Mouse (Mus musculus): Measurements from ENCODE around the gene Spred2. TPM values are rescaled to one million over a fixed set of nuclear protein-coding genes. Genes with fewer than 3 reads are reported as not detected.
"Not testable (repeated sequence)": the region's sequence is repeated elsewhere in the genome, so short reads cannot be mapped to it uniquely, and the experiment has no call there.

The Spred2 gene
- polyA plus RNA-seq, 1 experiment from 2014 or later, result 4.1 TPM

DNA sequence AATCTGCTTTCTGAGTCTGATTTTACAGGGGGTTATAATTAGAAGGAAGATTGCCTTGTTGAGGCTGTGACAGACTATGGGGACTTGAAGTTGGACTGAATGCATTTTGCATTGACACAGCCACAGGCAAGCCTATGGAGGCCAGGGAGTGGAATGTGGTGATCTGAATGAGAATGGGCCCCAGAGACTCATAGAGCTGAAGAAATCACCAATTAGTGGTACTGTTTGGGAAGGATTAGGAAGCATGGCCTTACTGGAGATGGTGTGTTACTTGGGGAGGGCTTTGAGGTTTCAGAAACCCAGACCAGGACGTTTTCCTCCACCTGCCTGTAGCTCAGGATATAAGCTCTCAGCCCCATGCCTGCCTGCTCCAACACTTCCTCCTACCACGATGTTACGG is 135.6 kb downstream of the Spred2 start:
- Histone ChIP-seq H3K27ac (replicated peaks in 1 of 2; ENCODE audit: control insufficient read depth in 1 of 2, insufficient read depth in 1 of 2, low read depth in 2 of 2, low read length in 2 of 2) (no peak overlapping the region), H3K9me3 (ENCODE audit: control insufficient read depth, low read length) (0 out of 2 replicates have a peak, but pooled peaks cover 2% of the 10 kb centered on the region), H3K4me2 (ENCODE audit: low read length) (no peak overlapping the region), H3K27me3 (ENCODE audit: control insufficient read depth, insufficient read depth, low read length) (no peaks in the 10 kb centered on the region), H3K36me3 (ENCODE audit: control insufficient read depth, insufficient read depth, low read length) (peaks cover 56% of the 10 kb centered on the region), H3K4me3 (ENCODE audit: control insufficient read depth in 1 of 2, insufficient read depth in 1 of 2, low read depth in 1 of 2, low read length in 2 of 2) (no peak overlapping the region), H3K9ac (ENCODE audit: low read length) (no peak overlapping the region), H3K4me1 (ENCODE audit: control insufficient read depth in 2 of 2, insufficient read depth in 2 of 2, low read length in 2 of 2) (no peaks in the 10 kb centered on the region)
- 85% methylated on average over 3 of the region's 3 CpGs for WGBS
- no peak for ATAC-seq (ENCODE audit: insufficient number of reproducible peaks, insufficient read depth, low FRiP score, low read depth)

DNA sequence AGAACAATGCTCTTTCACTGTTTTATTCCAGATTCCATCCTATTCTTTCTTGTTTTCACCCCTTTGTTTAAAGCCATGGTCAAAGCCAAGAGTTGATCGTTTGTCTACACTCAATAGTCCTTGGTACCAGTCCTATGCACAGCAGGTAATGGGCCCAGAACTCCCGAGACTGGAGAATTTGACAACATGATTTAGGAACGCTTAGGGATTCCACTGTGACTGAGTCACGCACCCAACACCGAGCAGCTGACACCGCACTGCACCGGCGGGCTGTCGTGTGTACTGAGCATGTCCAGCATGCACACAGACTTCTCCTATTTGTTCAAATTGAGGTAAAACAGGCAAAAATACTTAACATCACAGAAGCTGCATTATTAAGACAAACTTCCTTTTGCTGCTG is 138.6 kb downstream of the Spred2 start:
- H3K36me3 ChIP-seq (ENCODE audit: control insufficient read depth, insufficient read depth, low read length), result peaks cover 64% of the 10 kb centered on the region
- WGBS, result 91% methylated on average over 9 of the region's 9 CpGs
- H3K4me1 ChIP-seq (ENCODE audit: control insufficient read depth in 2 of 2, insufficient read depth in 2 of 2, low read length in 2 of 2); H3K27ac ChIP-seq (replicated peaks in 1 of 2; ENCODE audit: control insufficient read depth in 1 of 2, insufficient read depth in 1 of 2, low read depth in 2 of 2, low read length in 2 of 2); ATAC-seq (ENCODE audit: insufficient number of reproducible peaks, insufficient read depth, low FRiP score, low read depth); H3K9me3 ChIP-seq (ENCODE audit: control insufficient read depth, low read length); H3K4me2 ChIP-seq (ENCODE audit: low read length); H3K27me3 ChIP-seq (ENCODE audit: control insufficient read depth, insufficient read depth, low read length); H3K4me3 ChIP-seq (ENCODE audit: control insufficient read depth in 1 of 2, insufficient read depth in 1 of 2, low read depth in 1 of 2, low read length in 2 of 2); H3K9ac ChIP-seq (ENCODE audit: low read length): not testable (repeated sequence)

DNA sequence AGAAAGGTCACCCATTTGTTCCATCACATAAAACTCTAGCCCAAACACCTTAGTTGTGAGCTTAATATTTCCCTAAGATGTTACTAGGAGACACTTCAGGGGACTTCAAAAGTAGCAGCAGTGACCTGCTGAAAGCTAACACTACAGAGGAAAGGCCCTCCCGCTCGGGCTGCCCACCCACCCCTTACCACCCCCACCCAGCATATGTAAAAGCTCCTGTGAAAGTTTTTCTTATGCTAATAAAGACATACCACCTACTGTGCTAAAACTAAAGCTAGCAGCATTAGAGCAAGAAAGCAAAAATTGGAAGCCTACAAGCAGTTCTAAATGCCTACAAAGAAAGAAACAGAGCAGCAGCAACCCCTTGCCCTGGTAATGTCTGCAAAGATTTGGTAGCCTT is 139.9 kb downstream of the Spred2 start:
- not testable (repeated sequence) for H3K9me3 ChIP-seq (ENCODE audit: control insufficient read depth, low read length); H3K27ac ChIP-seq (replicated peaks in 1 of 2; ENCODE audit: control insufficient read depth in 1 of 2, insufficient read depth in 1 of 2, low read depth in 2 of 2, low read length in 2 of 2); H3K4me1 ChIP-seq (ENCODE audit: control insufficient read depth in 2 of 2, insufficient read depth in 2 of 2, low read length in 2 of 2); H3K4me3 ChIP-seq (ENCODE audit: control insufficient read depth in 1 of 2, insufficient read depth in 1 of 2, low read depth in 1 of 2, low read length in 2 of 2); H3K4me2 ChIP-seq (ENCODE audit: low read length); H3K27me3 ChIP-seq (ENCODE audit: control insufficient read depth, insufficient read depth, low read length); H3K9ac ChIP-seq (ENCODE audit: low read length); ATAC-seq (ENCODE audit: insufficient number of reproducible peaks, insufficient read depth, low FRiP score, low read depth)
- 65% methylated on average over 2 of the region's 2 CpGs for WGBS
- peaks cover 64% of the 10 kb centered on the region for H3K36me3 ChIP-seq (ENCODE audit: control insufficient read depth, insufficient read depth, low read length)

DNA sequence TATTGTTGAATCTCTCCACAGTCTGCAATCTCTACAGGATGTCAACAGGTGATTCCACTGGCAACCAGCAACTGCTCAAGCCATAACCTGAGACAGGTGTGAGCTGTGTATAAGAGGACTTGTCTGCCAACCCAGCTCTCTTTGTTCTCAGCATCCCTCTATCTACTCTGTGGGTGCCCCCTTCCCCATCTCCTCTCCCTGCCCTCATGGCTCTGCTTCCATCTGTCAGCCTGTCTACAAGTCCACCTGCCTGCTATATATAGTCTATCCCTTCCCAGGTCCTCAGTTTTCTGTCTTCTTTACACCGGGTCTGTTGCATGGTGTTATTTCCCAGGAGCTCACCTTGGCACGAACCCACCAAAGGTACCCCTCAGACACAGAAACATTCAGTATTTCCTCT is 140.8 kb downstream of the Spred2 start:
- ATAC-seq (ENCODE audit: insufficient number of reproducible peaks, insufficient read depth, low FRiP score, low read depth), result no peak

DNA sequence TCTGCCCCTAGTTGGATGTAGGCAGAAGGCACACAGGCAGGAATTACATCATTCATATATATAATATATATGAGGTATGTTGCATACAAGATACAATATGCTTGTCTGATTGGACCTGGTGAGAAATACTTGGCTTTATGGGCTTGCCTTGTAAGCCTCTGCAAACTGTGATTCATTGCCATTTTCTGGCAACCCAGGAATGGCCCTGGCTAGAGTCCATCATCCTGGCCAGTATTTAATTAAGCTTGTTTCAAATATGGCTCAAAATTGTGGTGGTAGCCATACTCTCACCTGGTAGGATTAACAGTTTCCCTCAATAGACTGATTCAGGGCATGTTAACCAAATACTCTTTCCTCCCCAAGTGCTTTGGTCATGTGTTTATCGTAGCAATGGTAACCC is 141.9 kb downstream of the Spred2 start:
- Histone ChIP-seq H3K36me3 (ENCODE audit: control insufficient read depth, insufficient read depth, low read length) (peaks cover 62% of the 10 kb centered on the region), H3K4me1 (ENCODE audit: control insufficient read depth in 2 of 2, insufficient read depth in 2 of 2, low read length in 2 of 2) (no peaks in the 10 kb centered on the region), H3K4me2 (ENCODE audit: low read length) (no peak overlapping the region), H3K27ac (replicated peaks in 1 of 2; ENCODE audit: control insufficient read depth in 1 of 2, insufficient read depth in 1 of 2, low read depth in 2 of 2, low read length in 2 of 2) (no peak overlapping the region), H3K9me3 (ENCODE audit: control insufficient read depth, low read length) (no peaks in the 10 kb centered on the region), H3K4me3 (ENCODE audit: control insufficient read depth in 1 of 2, insufficient read depth in 1 of 2, low read depth in 1 of 2, low read length in 2 of 2) (no peak overlapping the region), H3K9ac (ENCODE audit: low read length) (no peak overlapping the region), H3K27me3 (ENCODE audit: control insufficient read depth, insufficient read depth, low read length) (no peaks in the 10 kb centered on the region)
- WGBS, result 100% methylated on average over 1 of the region's 1 CpGs
- ATAC-seq (ENCODE audit: insufficient number of reproducible peaks, insufficient read depth, low FRiP score, low read depth), result no peak

More for the DNA sequence above, 140.8 kb downstream of the Spred2 start:
- Histone ChIP-seq H3K36me3 (ENCODE audit: control insufficient read depth, insufficient read depth, low read length) (peaks cover 64% of the 10 kb centered on the region), H3K27me3 (ENCODE audit: control insufficient read depth, insufficient read depth, low read length) (no peaks in the 10 kb centered on the region), H3K27ac (replicated peaks in 1 of 2; ENCODE audit: control insufficient read depth in 1 of 2, insufficient read depth in 1 of 2, low read depth in 2 of 2, low read length in 2 of 2) (no peak overlapping the region), H3K4me2 (ENCODE audit: low read length) (no peak overlapping the region), H3K4me3 (ENCODE audit: control insufficient read depth in 1 of 2, insufficient read depth in 1 of 2, low read depth in 1 of 2, low read length in 2 of 2) (no peak overlapping the region), H3K9me3 (ENCODE audit: control insufficient read depth, low read length) (no peaks in the 10 kb centered on the region), H3K9ac (ENCODE audit: low read length) (no peak overlapping the region), H3K4me1 (ENCODE audit: control insufficient read depth in 2 of 2, insufficient read depth in 2 of 2, low read length in 2 of 2) (no peaks in the 10 kb centered on the region)
- WGBS, result 82% methylated on average over 2 of the region's 2 CpGs

DNA sequence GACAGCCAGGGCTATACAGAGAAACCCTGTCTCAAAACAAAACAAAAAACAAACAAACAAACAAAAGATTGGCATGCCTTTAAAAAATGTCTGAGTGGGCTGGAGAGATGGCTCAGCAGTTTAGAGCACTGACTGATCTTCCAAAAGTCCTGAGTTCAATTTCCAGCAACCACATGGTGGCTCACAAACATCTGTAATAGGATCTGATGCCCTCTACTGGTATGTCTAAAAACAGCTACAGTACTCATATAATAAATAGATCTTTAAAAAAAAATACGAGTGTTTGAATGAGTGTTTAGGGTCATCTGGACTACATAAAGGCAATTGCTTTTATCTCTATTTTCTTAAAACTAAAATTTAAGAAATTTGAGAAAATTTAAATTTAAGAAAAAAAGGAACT is 143.3 kb downstream of the Spred2 start:
- H3K9me3 ChIP-seq (ENCODE audit: control insufficient read depth, low read length), result no peaks in the 10 kb centered on the region
- no peak overlapping the region for H3K4me3 ChIP-seq (ENCODE audit: control insufficient read depth in 1 of 2, insufficient read depth in 1 of 2, low read depth in 1 of 2, low read length in 2 of 2)
- H3K36me3 ChIP-seq (ENCODE audit: control insufficient read depth, insufficient read depth, low read length), result peaks cover 71% of the 10 kb centered on the region
- H3K9ac ChIP-seq (ENCODE audit: low read length), result no peak overlapping the region
- WGBS, result 51% methylated on average over 1 of the region's 1 CpGs
- H3K27me3 ChIP-seq (ENCODE audit: control insufficient read depth, insufficient read depth, low read length), result no peaks in the 10 kb centered on the region
- no peak overlapping the region for H3K4me2 ChIP-seq (ENCODE audit: low read length)
- no peak overlapping the region for H3K27ac ChIP-seq (replicated peaks in 1 of 2; ENCODE audit: control insufficient read depth in 1 of 2, insufficient read depth in 1 of 2, low read depth in 2 of 2, low read length in 2 of 2)
- H3K4me1 ChIP-seq (ENCODE audit: control insufficient read depth in 2 of 2, insufficient read depth in 2 of 2, low read length in 2 of 2), result no peaks in the 10 kb centered on the region
- no peak for ATAC-seq (ENCODE audit: insufficient number of reproducible peaks, insufficient read depth, low FRiP score, low read depth)

DNA sequence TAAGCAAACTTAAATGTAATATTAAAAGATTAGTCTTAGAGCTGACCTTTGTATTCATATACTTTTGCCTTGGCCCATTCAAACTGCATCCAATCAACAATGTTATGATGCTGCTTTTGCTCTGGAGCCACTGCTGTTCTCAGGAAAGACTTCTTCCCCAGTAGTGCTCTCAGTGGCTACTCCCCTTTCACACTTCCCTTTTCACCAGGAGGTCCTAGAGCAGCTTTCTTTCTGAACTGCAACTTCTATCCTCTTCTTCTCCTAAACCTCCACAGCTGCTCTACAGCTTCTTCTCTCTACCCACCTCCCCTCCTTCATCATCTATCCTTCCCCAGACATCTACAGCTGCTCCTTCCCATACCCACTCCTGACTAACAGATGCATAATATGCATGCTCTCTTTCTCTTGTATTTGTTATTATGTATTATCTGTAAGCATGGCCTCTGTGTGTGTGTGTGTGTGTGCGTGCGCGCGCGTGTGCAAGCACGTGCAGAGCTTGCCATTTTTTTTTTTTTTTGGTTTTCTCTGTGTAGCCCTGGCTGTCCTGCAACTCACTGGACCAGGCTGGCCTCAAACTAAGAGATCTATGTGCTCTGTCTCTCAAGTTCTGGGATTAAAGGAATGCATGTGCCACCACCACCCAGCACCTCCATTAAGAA is 144.3 kb downstream of the Spred2 start:
- H3K4me3 ChIP-seq (ENCODE audit: control insufficient read depth in 1 of 2, insufficient read depth in 1 of 2, low read depth in 1 of 2, low read length in 2 of 2), result no peak overlapping the region
- H3K4me2 ChIP-seq (ENCODE audit: low read length), result no peak overlapping the region
- H3K4me1 ChIP-seq (ENCODE audit: control insufficient read depth in 2 of 2, insufficient read depth in 2 of 2, low read length in 2 of 2), result no peaks in the 10 kb centered on the region
- H3K27me3 ChIP-seq (ENCODE audit: control insufficient read depth, insufficient read depth, low read length), result no peaks in the 10 kb centered on the region
- peaks cover 78% of the 10 kb centered on the region for H3K36me3 ChIP-seq (ENCODE audit: control insufficient read depth, insufficient read depth, low read length)
- H3K9ac ChIP-seq (ENCODE audit: low read length), result no peak overlapping the region
- H3K9me3 ChIP-seq (ENCODE audit: control insufficient read depth, low read length), result no peaks in the 10 kb centered on the region
- no peak overlapping the region for H3K27ac ChIP-seq (replicated peaks in 1 of 2; ENCODE audit: control insufficient read depth in 1 of 2, insufficient read depth in 1 of 2, low read depth in 2 of 2, low read length in 2 of 2)
- 98% methylated on average over 6 of the region's 6 CpGs for WGBS
- no peak for ATAC-seq (ENCODE audit: insufficient number of reproducible peaks, insufficient read depth, low FRiP score, low read depth)

DNA sequence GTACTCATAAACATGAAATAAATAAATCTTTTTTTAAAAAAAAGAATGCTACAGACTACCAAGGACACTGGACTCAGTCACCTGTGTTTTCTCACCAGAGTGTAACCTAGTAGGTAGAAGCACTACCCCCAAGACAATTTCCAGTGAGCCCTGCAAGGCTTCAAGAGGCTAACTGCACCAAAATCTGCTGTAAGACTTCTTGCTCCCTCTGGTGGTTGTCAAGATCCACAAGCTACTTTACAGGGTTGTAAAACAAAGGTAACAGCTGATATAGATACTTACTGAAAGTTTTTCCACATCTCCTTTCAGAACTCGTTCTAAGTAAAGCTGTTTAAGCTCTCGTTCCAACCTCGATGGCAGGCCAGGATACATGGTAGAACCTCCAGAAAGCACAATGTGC is 148.0 kb downstream of the Spred2 start:
- Histone ChIP-seq H3K9ac (ENCODE audit: low read length) (no peak overlapping the region), H3K9me3 (ENCODE audit: control insufficient read depth, low read length) (no peaks in the 10 kb centered on the region), H3K27ac (replicated peaks in 1 of 2; ENCODE audit: control insufficient read depth in 1 of 2, insufficient read depth in 1 of 2, low read depth in 2 of 2, low read length in 2 of 2) (no peak overlapping the region), H3K4me1 (ENCODE audit: control insufficient read depth in 2 of 2, insufficient read depth in 2 of 2, low read length in 2 of 2) (no peaks in the 10 kb centered on the region), H3K4me3 (ENCODE audit: control insufficient read depth in 1 of 2, insufficient read depth in 1 of 2, low read depth in 1 of 2, low read length in 2 of 2) (no peak overlapping the region), H3K27me3 (ENCODE audit: control insufficient read depth, insufficient read depth, low read length) (no peaks in the 10 kb centered on the region), H3K36me3 (ENCODE audit: control insufficient read depth, insufficient read depth, low read length) (peaks cover 78% of the 10 kb centered on the region), H3K4me2 (ENCODE audit: low read length) (no peak overlapping the region)
- ATAC-seq (ENCODE audit: insufficient number of reproducible peaks, insufficient read depth, low FRiP score, low read depth), result no peak
- WGBS, result 80% methylated on average over 3 of the region's 3 CpGs

Data from heart, embryonic 14.5 days (tissue).